Mouse (Mus musculus) gonadal fat pad, adult 2 months (tissue): ENCODE results near the gene Hist1h2af. TPM values are rescaled to one million over a fixed set of nuclear protein-coding genes. Genes with fewer than 3 reads are reported as not detected.
"Not testable (repeated sequence)": the region's sequence is repeated elsewhere in the genome, so short reads cannot be mapped to it uniquely, and the experiment has no call there.

ENCODE experiments used
- DNase-seq: peaks from one replicate; pipeline ENCODE4 v3.0.0-alpha.2; 2012; ENCODE audit warnings: low read depth
- polyA plus RNA-seq: library from polyadenylated mRNA; depleted of rRNA; stranded (reverse); fragments of >200 nt; gene quantifications from 2 replicates; pipeline ENCODE4 v1.2.3, GENCODE M21; 2012

Gene Hist1h2af
- polyA plus RNA-seq, 1 experiment = 27.6 TPM

DNA sequence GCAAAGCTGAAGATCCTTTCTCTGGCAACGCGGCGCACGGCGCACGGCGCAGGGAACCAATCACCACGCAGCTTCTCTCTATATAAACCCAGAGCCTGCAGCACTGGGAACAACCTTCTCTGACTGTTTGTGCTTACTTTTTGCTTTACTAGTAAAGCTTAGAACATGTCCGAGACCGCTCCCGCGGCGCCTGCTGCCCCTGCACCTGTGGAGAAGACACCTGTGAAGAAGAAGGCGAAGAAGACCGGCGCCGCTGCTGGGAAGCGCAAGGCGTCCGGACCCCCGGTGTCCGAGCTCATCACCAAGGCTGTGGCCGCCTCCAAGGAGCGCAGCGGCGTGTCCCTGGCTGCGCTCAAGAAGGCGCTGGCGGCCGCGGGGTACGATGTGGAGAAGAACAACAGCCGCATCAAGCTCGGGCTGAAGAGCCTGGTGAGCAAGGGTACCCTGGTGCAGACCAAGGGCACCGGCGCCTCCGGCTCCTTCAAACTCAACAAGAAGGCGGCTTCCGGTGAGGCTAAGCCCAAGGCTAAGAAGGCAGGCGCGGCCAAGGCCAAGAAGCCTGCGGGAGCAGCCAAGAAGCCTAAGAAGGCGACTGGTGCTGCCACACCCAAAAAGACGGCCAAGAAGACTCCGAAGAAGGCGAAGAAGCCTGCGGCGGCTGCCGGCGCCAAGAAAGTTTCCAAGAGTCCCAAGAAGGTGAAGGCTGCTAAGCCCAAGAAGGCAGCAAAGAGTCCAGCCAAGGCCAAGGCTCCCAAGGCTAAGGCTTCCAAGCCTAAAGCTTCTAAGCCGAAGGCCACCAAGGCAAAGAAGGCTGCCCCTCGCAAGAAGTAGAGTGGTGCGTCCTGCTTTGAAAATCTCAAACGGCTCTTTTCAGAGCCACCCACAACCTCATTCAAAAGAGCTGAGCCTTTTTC lies 21.5 kb downstream of the Hist1h2af start:
- DNase-seq = no peak

DNA sequence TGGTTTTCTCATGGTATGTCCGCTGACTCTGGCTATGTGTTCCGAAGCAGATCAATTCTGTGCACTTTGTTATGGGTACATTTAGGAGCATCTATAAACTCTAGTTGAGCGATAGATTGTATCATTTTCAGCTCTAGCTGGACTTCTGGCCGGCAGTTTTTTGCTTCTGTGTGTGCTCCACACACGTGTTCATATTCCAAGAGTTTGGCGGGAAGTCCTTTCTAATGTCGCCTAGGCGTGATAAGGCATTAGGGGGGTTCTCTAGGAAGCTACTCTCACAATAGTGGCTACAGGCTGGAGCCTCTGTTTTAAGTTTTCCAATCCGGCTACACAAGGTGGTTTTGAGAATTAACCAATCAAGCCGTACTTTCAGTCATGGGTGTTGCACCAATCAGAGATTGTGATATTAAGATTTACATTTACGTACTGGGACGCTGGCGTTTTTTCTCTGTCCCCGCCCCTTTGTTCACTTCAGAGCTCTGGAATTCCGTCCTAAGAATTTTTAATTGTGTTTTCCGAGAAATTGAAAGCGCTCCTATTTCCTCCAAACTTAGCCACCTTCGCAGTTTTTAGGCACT lies 22.2 kb downstream of the Hist1h2af start:
- DNase-seq = no peak

DNA sequence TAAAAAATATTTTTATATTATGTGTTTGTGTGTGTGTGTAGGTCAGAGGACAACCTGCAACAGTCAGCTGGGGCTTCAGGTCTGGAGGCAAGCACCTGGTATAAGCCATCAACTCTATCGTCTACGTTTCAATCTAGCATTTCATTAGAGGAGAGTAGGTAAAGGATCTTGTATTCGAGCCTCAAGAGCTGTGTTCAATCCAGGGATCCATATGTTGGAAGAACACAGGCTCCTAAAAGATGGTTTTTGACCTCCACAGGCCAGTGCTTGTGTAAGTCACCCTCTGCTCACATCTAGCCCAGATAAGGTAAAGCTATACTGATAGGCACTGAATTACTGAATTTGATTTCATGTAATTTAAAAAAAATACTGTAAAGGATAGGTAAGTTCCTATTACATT lies 23.2 kb downstream of the Hist1h2af start:
- no peak for DNase-seq

DNA sequence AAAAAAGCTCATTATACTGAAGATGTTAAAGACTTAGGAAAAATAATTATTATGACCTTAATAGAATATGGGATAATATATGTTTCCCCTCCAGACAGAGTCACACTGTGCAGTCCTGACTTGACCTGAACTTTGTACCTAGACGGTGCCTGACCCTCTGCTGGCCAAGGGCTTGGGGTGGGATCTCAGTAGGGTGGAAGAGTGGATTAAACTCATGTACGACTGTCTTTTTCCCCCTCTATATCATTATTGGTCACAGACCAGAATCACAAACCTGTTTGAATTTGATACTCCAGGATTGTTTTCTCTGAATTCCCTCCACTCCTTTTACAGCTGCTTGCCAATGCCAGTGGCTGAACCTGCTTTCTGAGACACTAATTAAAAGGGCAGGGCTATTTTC lies 27.0 kb downstream of the Hist1h2af start:
- DNase-seq = not testable (repeated sequence)

DNA sequence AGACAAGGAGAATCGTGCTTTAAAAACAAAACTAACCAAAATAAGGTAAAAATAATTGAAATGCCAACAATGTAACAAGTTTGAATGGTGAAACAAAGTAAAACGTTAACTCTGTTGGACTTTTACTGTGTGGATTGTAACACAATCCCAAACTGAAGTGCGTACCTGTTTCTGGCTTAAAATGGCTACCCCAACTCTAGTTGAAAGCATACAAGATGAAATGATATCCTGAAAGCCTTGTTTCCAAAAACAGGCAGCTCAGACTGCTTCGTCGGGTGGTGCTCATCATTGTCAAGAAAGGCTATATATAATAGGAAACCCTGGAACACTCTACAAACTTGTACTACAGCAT lies 27.8 kb downstream of the Hist1h2af start:
- not testable (repeated sequence) for DNase-seq

DNA sequence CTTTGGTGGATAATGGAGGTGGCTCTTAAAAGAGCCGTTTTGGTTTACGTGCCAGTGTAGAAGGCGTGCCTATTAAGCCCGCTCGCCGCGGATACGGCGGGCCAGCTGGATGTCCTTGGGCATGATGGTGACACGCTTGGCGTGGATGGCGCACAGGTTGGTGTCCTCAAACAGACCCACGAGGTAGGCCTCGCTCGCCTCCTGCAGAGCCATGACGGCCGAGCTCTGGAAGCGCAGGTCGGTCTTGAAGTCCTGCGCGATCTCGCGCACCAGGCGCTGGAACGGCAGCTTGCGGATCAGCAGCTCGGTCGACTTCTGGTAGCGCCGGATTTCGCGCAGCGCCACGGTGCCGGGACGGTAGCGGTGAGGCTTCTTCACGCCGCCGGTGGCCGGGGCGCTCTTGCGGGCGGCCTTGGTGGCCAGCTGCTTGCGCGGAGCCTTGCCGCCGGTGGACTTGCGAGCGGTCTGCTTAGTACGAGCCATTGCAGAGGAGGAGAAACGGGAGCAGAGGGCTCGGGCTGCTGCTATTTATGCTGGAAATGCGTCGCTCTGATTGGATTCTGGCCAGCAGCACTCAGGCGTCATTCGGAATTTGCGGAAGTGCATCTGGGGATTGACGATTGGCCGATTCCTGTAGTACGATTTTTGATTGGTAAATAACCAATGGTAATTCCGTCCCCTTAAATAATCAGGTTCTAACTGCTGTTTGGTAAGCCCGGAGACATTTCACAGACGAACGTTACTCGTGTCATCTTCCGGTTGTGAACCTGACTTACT lies 28.4 kb downstream of the Hist1h2af start, which contains the start of gene Hist1h3e:
TSS of gene Hist1h3e (minus strand) at position 487 of the 777 bp plus-strand sequence.
- DNase-seq = not testable (repeated sequence)

DNA sequence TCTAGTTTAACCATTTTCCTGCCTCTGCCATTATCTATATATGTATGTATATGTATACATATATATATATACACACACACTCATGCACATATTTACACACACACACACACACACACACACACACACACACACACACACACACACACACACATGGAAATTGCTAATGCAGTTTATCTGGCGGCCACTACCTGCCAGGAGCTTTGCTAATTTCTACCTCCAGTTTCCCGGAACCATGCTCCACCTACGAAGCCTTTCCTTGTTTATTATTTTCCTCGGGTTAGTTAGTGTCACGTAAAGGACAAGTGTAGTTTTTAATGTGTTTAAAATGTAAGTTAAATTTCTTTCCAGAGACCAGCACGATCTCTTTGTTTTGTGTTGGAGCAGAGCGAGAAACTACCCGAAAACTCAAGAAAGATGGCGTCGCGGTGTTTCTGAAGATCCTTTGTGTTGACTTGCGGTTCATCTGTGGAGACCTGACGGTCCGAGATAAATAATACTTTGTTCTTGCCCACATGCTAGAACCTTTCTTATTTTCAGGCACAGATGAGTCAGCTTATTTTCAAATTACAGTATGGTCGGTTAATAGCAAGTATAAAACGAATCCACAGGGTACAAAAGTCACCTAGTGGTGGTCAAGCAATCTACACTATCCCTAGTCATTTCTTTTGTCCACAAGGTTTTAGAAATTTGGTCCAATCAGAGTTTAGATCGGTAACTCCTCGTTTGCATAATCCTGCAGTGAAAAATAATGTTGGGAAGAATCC lies 29.2 kb downstream of the Hist1h2af start:
- no peak for DNase-seq

DNA sequence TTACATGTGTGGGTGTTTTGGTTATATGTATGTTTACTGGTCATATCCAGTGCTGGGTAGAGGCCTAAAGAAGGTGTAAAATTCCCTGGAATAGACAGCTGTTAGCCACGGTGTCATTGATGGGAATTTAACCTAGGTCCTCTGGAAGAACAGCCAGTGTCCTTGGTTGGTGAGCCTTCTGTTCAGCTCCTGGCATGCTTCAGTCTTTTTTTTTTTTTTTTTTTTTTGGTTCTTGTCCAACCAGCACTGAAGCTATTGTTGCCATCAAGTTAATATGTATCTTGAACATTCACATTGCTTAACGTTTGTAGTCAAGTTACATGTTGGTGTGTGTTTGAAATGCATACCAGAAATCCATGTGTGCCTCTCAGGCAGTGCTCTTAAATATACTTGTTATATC lies 30.8 kb downstream of the Hist1h2af start:
- no peak for DNase-seq

DNA sequence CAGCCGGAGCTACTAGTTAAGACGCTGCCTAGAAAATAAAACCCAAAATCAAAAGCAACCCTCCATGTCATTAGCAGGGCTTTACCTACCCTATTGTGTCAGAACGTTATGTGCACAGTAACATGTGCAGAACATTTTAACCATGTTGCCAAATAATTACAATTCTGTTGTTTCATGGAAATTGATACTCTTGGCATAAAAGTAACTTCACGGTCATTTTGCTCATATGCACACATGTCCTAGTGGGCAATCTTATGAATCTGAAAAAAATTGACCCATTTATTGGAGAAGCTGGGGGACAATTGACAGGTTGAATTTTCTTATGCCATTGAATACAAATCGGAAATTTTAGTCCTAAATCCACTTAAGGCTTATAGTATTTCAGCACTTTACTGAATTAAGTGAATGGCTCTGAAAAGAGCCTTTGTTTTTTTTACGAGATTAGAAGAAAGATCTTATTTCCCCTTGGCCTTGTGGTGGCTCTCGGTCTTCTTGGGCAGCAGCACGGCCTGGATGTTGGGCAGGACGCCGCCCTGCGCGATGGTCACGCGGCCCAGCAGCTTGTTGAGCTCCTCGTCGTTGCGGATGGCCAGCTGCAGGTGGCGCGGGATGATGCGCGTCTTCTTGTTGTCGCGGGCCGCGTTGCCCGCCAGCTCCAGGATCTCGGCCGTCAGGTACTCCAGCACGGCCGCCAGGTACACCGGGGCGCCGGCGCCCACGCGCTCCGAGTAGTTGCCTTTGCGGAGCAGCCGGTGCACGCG lies 36.7 kb downstream of the Hist1h2af start:
- DNase-seq = not testable (repeated sequence)

DNA sequence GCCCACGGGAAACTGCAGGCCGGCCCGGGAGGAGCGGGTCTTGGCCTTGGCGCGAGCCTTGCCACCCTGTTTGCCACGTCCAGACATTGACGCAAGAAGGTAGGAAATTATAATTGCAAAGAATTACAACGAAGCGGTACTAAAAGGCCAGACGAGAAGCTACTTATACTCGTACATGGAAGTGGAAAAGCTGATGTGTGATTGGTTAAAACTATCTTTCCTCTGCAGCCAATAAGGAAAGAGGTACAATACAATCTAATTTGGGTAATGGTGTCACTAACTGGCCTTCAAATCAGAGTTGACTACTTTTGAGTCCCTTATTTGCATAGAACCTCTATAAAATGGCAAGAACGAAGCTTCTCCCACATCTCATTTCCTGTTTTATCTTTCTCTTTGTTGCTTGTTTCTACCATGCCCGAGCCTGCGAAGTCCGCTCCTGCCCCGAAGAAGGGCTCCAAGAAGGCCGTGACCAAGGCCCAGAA lies 37.4 kb downstream of the Hist1h2af start, which contains the start of the genes Hist1h2ae and Hist1h2bg:
TSS of gene Hist1h2ae (minus strand) at position 199 of the 482 bp plus-strand sequence.
TSS of gene Hist1h2bg (plus strand) at position 375 of the 482 bp plus-strand sequence.
- no peak for DNase-seq

DNA sequence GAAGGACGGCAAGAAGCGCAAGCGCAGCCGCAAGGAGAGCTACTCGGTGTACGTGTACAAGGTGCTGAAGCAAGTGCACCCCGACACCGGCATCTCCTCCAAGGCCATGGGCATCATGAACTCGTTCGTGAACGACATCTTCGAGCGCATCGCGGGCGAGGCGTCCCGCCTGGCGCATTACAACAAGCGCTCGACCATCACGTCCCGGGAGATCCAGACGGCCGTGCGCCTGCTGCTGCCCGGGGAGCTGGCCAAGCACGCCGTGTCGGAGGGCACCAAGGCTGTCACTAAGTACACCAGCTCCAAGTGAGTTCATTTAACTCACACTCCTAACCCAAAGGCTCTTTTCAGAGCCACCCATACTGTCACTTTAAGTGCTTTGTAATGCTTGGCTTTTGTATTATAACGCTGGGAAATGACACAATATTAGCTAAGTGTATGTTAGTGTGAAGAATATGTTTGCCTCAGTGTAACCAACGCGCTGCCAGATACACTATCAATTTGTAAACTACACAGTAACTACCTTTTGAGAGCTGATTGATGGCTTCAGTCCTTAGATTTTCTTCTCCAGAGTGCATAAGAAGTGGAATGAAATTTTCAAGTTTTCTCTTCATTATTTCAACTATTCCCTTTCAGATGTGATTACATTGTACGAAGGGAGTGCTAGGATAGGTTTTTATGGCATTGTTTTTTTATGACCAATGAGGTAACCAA lies 38.0 kb downstream of the Hist1h2af start:
- not testable (repeated sequence) for DNase-seq

DNA sequence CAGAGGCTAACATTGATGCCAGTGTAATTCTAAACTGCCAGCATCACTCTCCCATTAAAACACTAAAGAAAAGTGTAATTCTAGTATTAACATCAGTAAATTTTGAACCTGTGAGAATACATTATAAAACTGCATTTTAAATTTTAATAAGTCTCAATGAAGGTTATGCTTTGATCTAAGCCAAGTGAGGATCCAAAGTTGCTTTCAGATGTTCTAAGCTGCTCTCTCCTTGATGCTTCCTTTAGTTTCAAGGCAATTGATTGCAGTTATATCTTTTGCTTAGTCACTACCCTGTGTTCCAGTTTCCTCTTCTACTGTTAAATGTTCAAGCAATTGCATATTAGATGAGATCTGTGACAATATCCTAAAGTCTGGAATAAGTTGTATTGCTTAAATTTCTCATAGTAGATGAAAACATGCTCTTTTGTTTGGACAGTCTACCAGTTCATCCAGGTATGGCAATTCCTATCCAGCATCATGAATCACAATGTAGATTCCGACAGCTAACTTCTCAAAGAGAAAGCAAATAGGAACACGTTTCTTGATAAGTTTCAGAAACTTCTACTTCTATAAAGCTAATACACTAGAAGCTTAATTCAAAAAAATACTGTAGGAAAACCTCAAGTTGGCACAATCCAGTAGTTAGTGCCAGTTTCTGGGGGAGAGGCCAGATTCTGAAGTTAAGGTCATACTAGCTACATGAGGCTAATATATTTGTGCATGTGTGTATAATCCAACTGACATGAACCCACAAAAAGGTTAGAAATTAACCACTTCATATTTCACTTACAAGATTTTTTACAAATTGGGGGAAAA lies 38.7 kb downstream of the Hist1h2af start:
- DNase-seq = no peak

DNA sequence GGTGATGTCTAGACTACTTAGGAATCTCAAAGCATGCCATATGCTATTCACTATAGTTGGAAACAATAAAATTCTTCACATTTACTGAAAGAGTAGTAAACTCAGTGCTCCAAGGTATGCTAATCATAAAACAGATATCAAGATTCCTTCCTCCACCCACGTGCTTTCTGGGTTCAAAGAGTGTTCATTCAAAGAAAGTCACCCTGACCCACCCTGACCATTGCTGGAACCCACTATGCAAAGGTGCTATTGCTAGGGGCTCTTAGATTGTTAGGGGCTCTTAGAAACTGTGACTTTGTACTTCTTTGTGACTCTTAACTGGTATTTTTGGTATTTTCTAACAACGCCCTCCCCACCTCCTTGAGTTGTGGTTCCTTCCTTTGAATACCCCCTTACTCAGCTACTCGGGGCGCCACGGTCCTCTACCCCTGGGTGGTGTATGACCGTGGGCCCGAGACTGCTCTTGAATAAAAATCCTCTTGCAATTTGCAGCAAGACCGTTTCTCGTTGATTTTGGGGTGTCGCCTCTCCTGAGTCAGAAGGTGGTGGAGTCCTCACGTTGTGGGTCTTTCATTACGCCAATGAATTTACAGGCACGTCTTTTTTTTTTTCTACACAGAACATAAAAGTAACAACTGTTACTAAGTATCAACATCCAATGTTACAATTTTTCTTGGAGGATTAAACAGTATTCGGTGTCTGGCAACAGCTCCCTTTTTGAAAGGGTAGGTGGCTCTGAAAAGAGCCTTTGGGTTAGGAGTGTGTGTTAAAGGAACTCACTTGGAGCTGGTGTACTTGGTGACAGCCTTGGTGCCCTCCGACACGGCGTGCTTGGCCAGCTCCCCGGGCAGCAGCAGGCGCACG lies 39.6 kb downstream of the Hist1h2af start:
- DNase-seq = not testable (repeated sequence)

DNA sequence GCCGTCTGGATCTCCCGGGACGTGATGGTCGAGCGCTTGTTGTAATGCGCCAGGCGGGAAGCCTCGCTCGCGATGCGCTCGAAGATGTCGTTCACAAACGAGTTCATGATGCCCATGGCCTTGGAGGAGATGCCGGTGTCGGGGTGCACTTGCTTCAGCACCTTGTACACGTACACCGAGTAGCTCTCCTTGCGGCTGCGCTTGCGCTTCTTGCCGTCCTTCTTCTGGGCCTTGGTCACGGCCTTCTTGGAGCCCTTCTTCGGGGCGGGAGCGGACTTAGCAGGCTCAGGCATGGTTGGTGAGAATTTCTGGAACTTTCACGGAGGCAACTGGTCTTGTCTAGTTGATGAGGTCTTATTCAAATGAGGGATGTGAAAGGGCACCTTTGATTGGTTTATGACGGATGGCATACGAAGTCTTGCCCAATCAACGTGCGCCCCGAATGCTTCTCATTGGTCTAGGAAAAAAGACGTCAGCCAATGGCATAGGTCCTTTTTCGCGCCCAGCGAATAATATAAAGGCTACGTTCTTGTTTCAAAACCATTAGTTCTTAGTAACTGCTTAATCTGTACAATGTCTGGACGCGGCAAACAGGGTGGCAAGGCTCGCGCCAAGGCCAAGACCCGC lies 40.3 kb downstream of the Hist1h2af start, which contains the start of the genes Hist1h2bf and Hist1h2ad:
TSS of gene Hist1h2bf (minus strand) at position 299 of the 627 bp plus-strand sequence.
TSS of gene Hist1h2ad (plus strand) at position 484 of the 627 bp plus-strand sequence.
- DNase-seq = not testable (repeated sequence)

DNA sequence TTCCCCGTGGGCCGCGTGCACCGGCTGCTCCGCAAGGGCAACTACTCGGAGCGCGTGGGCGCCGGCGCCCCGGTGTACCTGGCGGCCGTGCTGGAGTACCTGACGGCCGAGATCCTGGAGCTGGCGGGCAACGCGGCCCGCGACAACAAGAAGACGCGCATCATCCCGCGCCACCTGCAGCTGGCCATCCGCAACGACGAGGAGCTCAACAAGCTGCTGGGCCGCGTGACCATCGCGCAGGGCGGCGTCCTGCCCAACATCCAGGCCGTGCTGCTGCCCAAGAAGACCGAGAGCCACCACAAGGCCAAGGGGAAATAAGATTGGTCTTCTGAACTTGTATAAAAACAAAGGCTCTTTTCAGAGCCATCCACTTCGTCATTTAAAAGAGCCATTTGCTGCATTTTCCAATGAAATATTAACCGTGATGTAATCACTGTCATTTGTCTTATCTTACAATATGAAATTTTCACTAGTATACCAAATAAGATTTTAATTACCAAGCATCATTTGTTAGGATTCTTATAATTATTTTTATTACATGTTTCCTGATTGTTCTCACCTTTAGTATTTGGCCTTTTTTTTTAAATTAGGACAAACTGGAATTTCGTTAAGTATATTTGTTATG lies 41.0 kb downstream of the Hist1h2af start:
- not testable (repeated sequence) for DNase-seq

DNA sequence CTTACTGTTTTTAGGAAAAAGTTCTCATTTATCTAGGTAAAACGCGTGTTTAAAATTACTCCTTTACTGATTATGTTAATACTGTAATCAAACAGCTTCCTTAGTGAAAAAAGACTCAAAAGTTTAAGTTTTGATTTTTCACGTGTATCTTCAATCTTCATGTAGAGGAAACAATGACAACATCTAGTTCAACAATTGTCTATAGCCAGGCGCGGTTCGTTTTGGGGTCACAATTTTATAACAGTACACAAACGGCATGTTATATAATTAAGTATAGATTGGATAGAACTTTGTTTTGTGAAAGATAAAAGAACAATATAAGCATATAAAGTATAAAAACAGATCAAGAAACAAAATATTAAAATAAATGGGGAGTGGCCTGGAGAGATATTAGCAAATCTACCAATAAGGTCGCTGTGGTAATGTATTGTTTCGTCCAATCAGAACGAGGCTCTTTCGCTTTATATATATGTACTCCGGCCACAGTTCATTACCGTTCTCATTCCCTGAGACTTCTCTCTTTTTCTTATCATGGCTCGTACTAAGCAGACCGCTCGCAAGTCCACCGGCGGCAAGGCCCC lies 41.7 kb downstream of the Hist1h2af start, which contains the start of gene Hist1h3d:
TSS of gene Hist1h3d (plus strand) at position 493 of the 581 bp plus-strand sequence.
- no peak for DNase-seq
